Comparison of ENCODE assay signal across 8 mouse cellular contexts in the genomic region with DNA sequence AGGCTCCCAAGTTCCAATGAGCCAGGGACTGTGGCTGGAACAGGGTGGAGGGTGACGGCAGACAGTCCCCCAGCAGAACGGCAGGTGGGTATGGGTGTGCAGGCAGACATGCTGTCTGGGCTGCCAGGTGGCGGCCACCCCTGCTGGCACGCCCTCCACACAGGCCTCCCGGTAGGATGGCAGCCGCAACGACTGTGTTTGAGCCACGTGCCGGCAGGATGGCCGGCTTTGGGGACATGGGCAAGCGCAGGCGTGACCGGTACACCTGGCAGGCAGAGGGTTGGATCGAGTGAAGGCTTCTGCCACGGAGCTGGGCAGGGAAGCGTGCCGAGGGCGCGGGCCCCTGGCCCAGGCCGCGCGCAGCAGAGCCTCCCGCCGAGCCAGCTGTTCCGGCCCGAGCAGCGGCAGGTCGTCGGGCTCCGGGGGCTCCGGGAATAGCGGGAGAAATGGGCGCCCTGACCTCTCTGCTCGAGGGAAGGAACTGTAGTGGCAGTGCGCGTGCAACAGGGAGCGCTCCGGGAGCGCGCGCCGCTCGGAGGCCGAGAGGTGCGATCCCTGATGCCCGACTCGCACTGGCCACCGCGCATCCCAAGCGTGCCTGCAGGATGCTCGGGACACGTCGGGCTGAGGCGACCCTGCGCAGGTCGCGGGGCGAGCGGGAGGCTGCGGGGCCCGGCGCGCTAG. TPM values are rescaled to one million over a fixed set of nuclear protein-coding genes. Genes with fewer than 3 reads are reported as not detected.
DNase-seq lines count a peak whose midpoint lies in the region; ATAC-seq and TF ChIP-seq lines count a peak whose summit lies in the region.
"Had no signal": no experiment of that assay in that cellular context is flagged by ENCODE, and none has a peak within 500 bp of the region (broad histone marks: within the 10 kb centered on the region; RNA-seq: fewer than 3 reads in every experiment).

No protein-coding gene starts in this region.

- H3K4me3 ChIP-seq in left cerebral cortex, adult 2 months, result peak overlapping the region; percentile 38
- peak overlapping the region; percentile 40 for H3K4me3 ChIP-seq in embryonic facial prominence, embryonic 12.5 days
- peak overlapping the region; percentile 43 for H3K4me3 ChIP-seq in hindbrain, embryonic 15.5 days
- peak overlapping the region; percentile 44 for H3K4me3 ChIP-seq in midbrain, embryonic 14.5 days (replicated peaks; ENCODE audit: low read depth, low read length)

- intact Hi-C loops in left cerebral cortex, adult 2 months (cut with DNase I), result no loop called here

- peak overlapping the region; percentile 76 for H3K4me2 ChIP-seq in embryonic facial prominence, embryonic 12.5 days (replicated peaks)
- peak overlapping the region; percentile 87 for H3K4me2 ChIP-seq in hindbrain, embryonic 15.5 days
- H3K4me2 ChIP-seq in midbrain, embryonic 14.5 days (ENCODE audit: low read length), result peak overlapping the region; percentile 90

- no peak for DNase-seq in left cerebral cortex, adult 2 months (ENCODE audit: extremely low spot score in 1 of 2, low spot score in 2 of 2)
- no peak for DNase-seq in left cerebral cortex, adult 18-20 months (ENCODE audit: low spot score in 2 of 2)
- peak; percentile 69 for DNase-seq in midbrain, embryonic 14.5 days
- DNase-seq in right cerebral cortex, adult 18-20 months, result no peak
- DNase-seq in c-Kit-positive CD71-positive TER-119-positive erythroid progenitor cells, embryonic 14.5 days (ENCODE audit: low spot score), result no peak

- peak overlapping the region; percentile 43 for H3K9ac ChIP-seq in embryonic facial prominence, embryonic 12.5 days
- peak overlapping the region; percentile 37 for H3K9ac ChIP-seq in hindbrain, embryonic 15.5 days
- peak overlapping the region; percentile 54 for H3K9ac ChIP-seq in midbrain, embryonic 14.5 days (replicated peaks; ENCODE audit: low read length)

- 2% methylated on average over 61 of the region's 63 CpGs for WGBS in embryonic facial prominence, embryonic 12.5 days
- WGBS in hindbrain, embryonic 15.5 days, result 2% methylated on average over 62 of the region's 63 CpGs
- 2% methylated on average over 62 of the region's 63 CpGs for WGBS in midbrain, embryonic 14.5 days

- no peak for ATAC-seq in embryonic facial prominence, embryonic 12.5 days (ENCODE audit: insufficient number of reproducible peaks, insufficient read depth, low FRiP score, low TSS enrichment)
- no peak for ATAC-seq in hindbrain, embryonic 15.5 days (ENCODE audit: low FRiP score, low read depth)
- ATAC-seq in midbrain, embryonic 14.5 days (ENCODE audit: low FRiP score, low TSS enrichment), result no peak; the same call in 1 of the 2 replicates

- no peak; the same call in none of the 2 replicates for TF ChIP-seq CTCF in left cerebral cortex, adult 2 months (IDR thresholded peaks at IDR 0.05)

- peaks cover 87% of the 10 kb centered on the region for H3K27me3 ChIP-seq in embryonic facial prominence, embryonic 12.5 days
- H3K27me3 ChIP-seq in hindbrain, embryonic 15.5 days, result peaks cover 51% of the 10 kb centered on the region
- peaks cover 33% of the 10 kb centered on the region for H3K27me3 ChIP-seq in midbrain, embryonic 14.5 days (ENCODE audit: control insufficient read depth, insufficient read depth, low read length)

- H3K27ac ChIP-seq in left cerebral cortex, adult 2 months, result no peak overlapping the region
- H3K27ac ChIP-seq in embryonic facial prominence, embryonic 12.5 days, result no peak overlapping the region
- H3K27ac ChIP-seq in hindbrain, embryonic 15.5 days (replicated peaks), result no peak overlapping the region
- H3K27ac ChIP-seq in midbrain, embryonic 14.5 days (replicated peaks; ENCODE audit: low read depth, low read length), result no peak overlapping the region

- no peaks in the 10 kb centered on the region for H3K9me3 ChIP-seq in embryonic facial prominence, embryonic 12.5 days
- H3K9me3 ChIP-seq in hindbrain, embryonic 15.5 days, result no peaks in the 10 kb centered on the region
- H3K9me3 ChIP-seq in midbrain, embryonic 14.5 days (ENCODE audit: control insufficient read depth, low read length), result no peaks in the 10 kb centered on the region

- peaks cover 7% of the 10 kb centered on the region for H3K36me3 ChIP-seq in embryonic facial prominence, embryonic 12.5 days
- H3K36me3 ChIP-seq in hindbrain, embryonic 15.5 days, result no peaks in the 10 kb centered on the region
- peaks cover 4% of the 10 kb centered on the region; the same call in 1 of the 2 replicates for H3K36me3 ChIP-seq in midbrain, embryonic 14.5 days (ENCODE audit: control insufficient read depth, insufficient read depth, low read length)

- peaks cover 10% of the 10 kb centered on the region; the same call in 1 of the 2 replicates for H3K4me1 ChIP-seq in embryonic facial prominence, embryonic 12.5 days
- H3K4me1 ChIP-seq in hindbrain, embryonic 15.5 days (replicated peaks), result peaks cover 43% of the 10 kb centered on the region
- H3K4me1 ChIP-seq in midbrain, embryonic 14.5 days (ENCODE audit: control insufficient read depth, insufficient read depth, low read length), result peaks cover 17% of the 10 kb centered on the region; the same call in 1 of the 2 replicates

RNA-seq across cellular contexts. Expression of gene Grin2c, which starts 17.2 kb away (rescaled TPM):
- 10 to 100 TPM; 37.4 to 40.0 TPM for total RNA-seq in left cerebral cortex, adult 2 months (2021)
- 10 to 100 TPM; 33.8 to 35.7 TPM for total RNA-seq in left cerebral cortex, adult 18-20 months (2021)
- 0.06 TPM in 1 of 2 replicates, not detected in the other for polyA plus RNA-seq in embryonic facial prominence, embryonic 12.5 days (2016; fragmentation: Nextera tagmentation; extraction: Ambion mirVana)
- polyA plus RNA-seq in hindbrain, embryonic 15.5 days (2015; fragmentation: Nextera tagmentation; extraction: Ambion mirVana), result 0.64 and 0.73 TPM in 2 replicates
- 0.12 and 0.49 TPM in 2 replicates for polyA plus RNA-seq in midbrain, embryonic 14.5 days (2014; fragmentation: Nextera tagmentation; extraction: Ambion mirVana)

RNA-seq across cellular contexts. Expression of gene Fdxr, which starts 27.0 kb away (rescaled TPM):
- 10 to 100 TPM; 15.9 to 17.9 TPM for total RNA-seq in left cerebral cortex, adult 2 months (2021)
- 10 to 100 TPM; 13.1 to 18.1 TPM for total RNA-seq in left cerebral cortex, adult 18-20 months (2021)
- polyA plus RNA-seq in embryonic facial prominence, embryonic 12.5 days (2016; fragmentation: Nextera tagmentation; extraction: Ambion mirVana), result 14.6 and 17.3 TPM in 2 replicates
- 21.3 and 21.6 TPM in 2 replicates for polyA plus RNA-seq in hindbrain, embryonic 15.5 days (2015; fragmentation: Nextera tagmentation; extraction: Ambion mirVana)
- polyA plus RNA-seq in midbrain, embryonic 14.5 days (2014; fragmentation: Nextera tagmentation; extraction: Ambion mirVana), result 15.0 and 15.9 TPM in 2 replicates

RNA-seq across cellular contexts. Expression of gene Fads6, which starts 47.6 kb away (rescaled TPM):
- 10 to 100 TPM; 11.4 to 13.5 TPM for total RNA-seq in left cerebral cortex, adult 2 months (2021)
- 10 to 100 TPM; 14.6 to 15.5 TPM for total RNA-seq in left cerebral cortex, adult 18-20 months (2021)
- polyA plus RNA-seq in embryonic facial prominence, embryonic 12.5 days (2016; fragmentation: Nextera tagmentation; extraction: Ambion mirVana), result 0.20 and 0.28 TPM in 2 replicates
- polyA plus RNA-seq in hindbrain, embryonic 15.5 days (2015; fragmentation: Nextera tagmentation; extraction: Ambion mirVana), result 1.3 and 1.5 TPM in 2 replicates
- 0.72 and 1.4 TPM in 2 replicates for polyA plus RNA-seq in midbrain, embryonic 14.5 days (2014; fragmentation: Nextera tagmentation; extraction: Ambion mirVana)

RNA-seq across cellular contexts. Expression of gene Otop2, which starts 57.1 kb away (rescaled TPM):
- 1 to 10 TPM; 1.4 to 2.7 TPM for total RNA-seq in left cerebral cortex, adult 2 months (2021)
- total RNA-seq in left cerebral cortex, adult 18-20 months (2021), result 1 to 10 TPM in 1 of 2 experiments, under 1 TPM in 1; 0.74 to 2.1 TPM
- 0.19 TPM in 1 of 2 replicates, not detected in the other for polyA plus RNA-seq in embryonic facial prominence, embryonic 12.5 days (2016; fragmentation: Nextera tagmentation; extraction: Ambion mirVana)
- 0.07 and 0.34 TPM in 2 replicates for polyA plus RNA-seq in hindbrain, embryonic 15.5 days (2015; fragmentation: Nextera tagmentation; extraction: Ambion mirVana)
- not detected in 2 replicates for polyA plus RNA-seq in midbrain, embryonic 14.5 days (2014; fragmentation: Nextera tagmentation; extraction: Ambion mirVana)
- total RNA-seq: neutrophil, adult 5-6 weeks had no signal
